Mouse (Mus musculus): ENCODE measurements at regions not wholly inside any gene's neighbourhood (a gene's known extent, or its start where the extent isn't known, plus 50 kb on each side); places are given as distances from the start of the nearest gene placed in this dataset.

DNA sequence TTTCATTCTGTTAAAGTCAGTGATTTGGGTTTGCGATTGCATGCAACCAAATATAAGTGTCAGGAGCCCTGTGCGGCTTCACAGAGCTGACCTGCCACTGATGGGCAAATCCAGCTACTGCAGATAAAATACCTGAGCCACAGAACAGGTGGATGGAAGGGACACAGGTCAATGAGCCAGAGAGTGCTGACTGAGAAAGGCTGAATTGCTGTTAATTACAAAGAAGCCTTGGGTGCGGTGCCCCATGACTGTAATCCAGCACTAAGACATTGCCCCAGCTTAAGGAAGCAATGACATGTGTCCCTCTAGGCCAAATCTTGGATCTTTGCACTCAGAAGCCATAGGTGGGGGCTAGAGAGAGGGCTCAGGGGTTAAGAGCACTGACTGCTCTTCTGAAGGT lies 401.7 kb downstream of the Med13l start:
- no peak for DNase-seq

DNA sequence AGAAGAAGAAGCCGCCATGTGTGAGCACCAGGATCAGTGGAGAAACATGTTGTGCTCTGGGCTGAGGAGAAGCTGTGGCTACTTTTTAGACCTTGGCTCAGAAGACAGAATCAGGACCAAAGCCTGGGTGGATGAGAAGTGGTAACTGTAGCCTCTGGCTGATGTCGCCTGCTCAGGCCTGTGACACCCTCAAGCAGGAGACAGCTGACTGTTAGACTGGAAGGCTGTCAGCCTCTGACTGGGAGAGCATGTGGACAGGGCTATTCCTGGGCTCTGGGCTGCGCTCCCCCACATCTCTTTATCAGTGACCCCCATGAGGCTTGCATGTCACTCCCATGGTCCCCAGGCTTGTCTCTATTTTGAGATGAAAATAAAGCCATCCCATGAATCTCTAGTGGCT lies 402.5 kb downstream of the Med13l start:
- intact Hi-C loops (cut with DNase I), result no loop called here

More for the DNA sequence above, 401.7 kb downstream of the Med13l start:
- intact Hi-C loops (cut with DNase I), result no loop called here

DNA sequence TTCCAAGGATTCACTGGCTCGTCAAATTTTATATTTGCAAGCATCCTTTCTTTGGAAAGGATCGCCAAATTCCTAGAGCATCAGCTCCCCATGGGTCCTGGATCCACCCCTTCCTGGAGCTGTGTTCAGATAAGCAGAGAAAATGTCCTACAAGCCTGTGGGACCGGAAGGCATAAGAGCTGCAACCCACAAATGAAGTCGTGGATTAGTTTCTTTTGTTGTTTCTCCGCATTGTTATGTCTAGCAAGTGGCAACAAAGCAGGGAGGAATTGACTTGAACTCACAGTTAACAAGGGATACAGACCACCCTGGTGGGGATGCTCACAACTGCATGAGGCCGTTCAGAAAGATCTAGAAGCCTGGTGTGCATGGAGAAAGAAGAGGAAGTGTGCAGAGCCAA lies 406.4 kb downstream of the Med13l start:
- intact Hi-C loops (cut with DNase I), result loop anchor here (5.0 kb wide), 1 partner anchor 705 kb away; the partner anchor contains the start of gene Tbx3
- DNase-seq, result no peak

More for the DNA sequence above, 402.5 kb downstream of the Med13l start:
- no peak for DNase-seq

DNA sequence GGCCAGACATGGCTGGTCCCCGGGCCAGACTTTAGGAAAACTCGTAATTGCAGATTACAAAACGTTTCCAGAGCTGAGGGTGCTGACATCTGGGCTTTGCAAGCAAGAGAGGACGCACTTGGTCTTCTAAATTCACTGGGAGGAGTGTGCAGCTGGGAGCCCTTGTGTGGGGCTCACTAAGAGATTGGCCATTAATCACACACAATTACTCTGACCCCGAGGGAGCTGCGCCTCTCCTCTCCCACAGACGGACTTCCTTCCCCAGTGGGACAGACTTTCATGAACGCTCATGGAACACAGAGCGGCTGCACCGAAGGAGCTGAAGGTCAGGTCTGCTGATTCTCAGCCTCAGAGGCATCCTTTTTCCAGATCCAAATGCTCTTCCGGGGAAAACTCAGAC lies 407.2 kb downstream of the Med13l start:
- intact Hi-C loops (cut with DNase I), result loop anchor here (5.0 kb wide), 1 partner anchor 705 kb away; the partner anchor contains the start of gene Tbx3
- DNase-seq, result peak; percentile 21 to 35

DNA sequence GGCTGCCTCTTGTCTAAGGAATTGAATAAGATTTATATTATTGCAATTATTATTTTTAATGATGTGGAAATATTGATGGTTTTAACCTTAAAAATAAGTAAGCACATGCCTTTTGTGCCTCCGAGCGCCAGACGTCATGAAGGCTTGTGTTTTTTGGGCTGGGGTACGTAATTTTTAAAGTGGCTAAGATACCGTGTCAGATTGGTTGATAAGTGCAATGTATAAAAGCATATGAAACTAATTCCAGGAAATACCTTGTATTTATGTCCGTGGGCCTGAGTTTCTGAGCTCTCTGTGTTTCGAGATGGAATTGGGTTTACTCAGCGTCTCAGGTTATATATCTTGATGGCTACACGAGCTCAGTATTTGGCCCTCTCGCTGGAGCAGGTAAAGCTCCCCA lies 414.7 kb downstream of the Med13l start:
- DNase-seq, result no peak
- intact Hi-C loops (cut with DNase I), result no loop called here

DNA sequence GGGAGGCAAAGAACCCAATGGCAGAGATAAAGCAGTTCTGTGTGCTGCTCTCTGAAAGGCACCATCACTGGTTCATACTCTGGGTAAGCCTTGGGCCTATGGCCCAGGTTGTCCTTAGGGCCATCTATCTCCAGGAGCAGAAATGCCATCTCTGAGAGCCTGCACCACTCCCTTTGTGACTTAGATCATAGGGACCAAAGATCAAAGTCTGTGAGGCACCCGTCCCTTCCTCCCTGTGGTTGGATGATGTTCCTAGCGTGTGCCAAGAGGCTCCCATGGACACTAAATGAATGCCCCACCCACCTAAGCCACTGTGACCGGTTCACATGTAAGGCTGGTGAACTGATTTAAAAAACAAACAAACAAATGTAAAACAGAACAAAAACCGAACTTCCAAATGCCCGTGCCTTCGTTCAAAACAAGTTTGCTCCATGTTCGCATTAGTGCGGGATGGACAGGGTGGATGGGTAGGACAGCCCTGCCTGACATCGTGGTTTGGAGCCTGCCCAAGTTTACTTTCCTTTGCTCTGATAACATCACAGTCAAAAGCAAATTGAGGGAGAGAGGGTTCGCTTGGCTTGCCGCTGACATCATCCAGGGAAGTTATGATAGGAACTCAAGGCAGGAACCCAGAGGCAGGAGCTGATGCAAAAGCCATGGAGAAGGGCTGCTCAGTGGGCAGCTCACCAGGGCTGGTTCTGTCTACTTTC lies 418.6 kb downstream of the Med13l start:
- intact Hi-C loops (cut with DNase I), result no loop called here

DNA sequence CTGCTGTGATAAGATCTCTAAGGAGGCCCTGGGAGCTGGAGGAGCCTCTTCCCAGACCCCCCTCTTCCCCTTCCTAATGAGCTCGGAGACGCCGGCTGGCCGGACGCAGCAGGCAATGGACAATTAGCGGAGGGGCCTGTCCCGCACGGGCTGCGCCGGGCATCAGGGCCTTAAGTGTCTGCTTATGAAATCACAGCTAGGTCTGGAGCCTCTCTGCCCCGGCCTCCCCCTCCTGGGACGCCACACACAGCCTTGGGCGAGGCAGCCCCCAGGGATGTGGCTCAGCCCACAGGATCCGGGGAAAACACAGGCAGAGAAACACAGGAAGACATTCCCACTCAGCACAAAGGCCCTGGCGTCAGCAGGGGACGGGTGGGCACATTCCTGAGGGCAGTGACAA lies 420.6 kb downstream of the Med13l start:
- intact Hi-C loops (cut with DNase I), result no loop called here
- DNase-seq, result peak; percentile 54 to 72

More for the DNA sequence above, 418.6 kb downstream of the Med13l start:
- DNase-seq, result no peak

DNA sequence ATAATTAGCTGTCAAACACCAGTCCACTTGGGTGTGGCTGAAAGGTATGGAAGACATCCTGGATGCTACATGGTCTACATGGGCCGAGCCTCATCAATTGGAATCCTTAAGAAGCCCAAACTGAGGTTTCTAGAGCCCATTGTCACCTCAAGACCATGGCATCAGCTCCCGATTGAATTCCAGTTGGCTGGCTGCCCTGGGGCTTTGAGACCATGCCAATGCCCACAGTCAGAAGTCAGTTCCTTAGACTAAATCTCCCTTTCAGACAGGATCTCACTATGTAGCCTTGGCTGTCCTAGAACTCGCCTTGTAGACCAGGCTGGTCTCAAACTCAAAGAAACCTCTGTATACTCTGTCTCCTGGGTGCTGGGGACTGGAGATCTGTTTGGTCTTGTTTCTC lies 423.8 kb downstream of the Med13l start:
- intact Hi-C loops (cut with DNase I), result no loop called here
- DNase-seq, result no peak

DNA sequence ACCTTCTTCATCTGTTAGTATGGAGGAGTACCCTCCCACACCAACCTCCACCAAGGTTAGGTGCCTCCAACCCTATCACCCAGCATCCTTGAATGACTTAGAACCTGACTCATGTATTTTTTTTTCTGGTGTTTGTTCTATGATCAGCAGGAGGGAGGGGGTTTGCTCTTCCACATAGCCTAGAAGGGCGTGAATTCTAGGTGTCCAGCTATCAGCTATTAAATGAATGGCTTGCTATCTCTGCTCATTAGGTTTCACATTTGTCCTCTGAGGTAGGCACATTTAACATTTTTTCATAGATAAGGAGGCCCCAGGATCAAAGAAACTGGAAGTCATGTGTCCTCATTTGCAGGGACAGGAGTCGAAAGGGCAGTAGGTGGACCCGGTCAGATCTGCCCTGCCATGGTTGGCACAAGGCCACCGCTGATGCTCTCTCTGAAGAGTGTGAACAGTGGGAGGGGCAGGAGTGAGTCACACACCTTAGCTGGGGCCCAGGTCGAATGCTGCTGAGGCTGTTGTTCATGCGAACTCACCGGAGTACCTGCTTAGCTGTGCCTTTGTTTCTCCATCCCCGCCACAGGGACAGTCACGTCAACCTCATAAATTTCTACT lies 424.4 kb downstream of the Med13l start:
- intact Hi-C loops (cut with DNase I), result loop anchor here (5.0 kb wide), 1 partner anchor 67 kb away; no protein-coding TSS in a partner anchor
- DNase-seq, result no peak

DNA sequence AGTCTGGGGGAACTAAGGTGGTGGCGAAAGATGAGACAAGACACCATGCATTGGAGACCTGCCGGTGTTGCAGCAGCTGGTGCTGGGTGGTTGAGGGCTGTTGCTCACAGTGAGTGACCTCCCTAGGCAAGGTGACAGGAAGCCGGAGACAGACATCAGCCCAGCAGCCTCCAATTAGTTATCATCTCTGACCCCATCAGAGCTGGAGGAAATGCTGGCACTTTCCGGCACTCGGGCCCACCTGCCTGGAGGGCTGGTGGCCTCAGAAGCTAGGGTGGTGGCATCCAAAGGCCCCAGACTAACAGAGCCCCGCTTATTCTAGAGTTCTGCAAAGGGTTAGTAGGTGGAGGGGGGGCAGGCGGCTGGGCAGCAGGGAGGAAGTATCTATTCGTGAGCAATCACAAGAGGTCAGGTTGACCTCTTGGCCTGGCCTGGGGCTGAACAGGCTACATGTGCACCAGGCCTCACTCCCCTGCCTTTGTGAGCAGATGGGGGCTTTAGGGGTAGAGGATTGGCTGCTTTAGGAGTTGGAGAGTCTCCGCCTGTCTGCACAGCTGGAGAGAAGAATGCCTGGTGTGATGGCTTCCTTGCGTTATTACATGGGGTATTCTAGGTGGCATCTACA lies 427.0 kb downstream of the Med13l start:
- DNase-seq, result no peak
- intact Hi-C loops (cut with DNase I), result loop anchor here (5.0 kb wide), 1 partner anchor 65 kb away; no protein-coding TSS in a partner anchor

DNA sequence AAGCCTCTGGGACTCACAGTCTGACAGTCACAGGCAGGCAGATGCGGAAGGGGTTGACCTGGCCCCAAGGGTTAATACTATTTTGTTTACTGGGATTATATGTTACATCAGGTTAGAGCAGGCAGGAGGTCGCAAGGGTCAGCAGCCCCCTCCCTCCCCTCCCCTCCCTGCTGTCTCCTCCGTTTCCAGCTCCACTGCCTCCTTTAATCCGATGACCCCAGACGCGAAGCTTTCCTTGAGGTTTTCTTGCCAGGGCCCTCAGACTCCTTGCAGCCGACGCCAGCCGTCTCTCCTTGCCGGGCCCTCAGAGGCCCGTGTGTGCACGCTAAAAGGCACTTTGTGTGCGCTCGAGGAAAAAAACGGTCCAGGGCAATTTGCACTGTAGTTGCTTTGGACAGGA lies 438.6 kb downstream of the Med13l start:
- no peak for DNase-seq
- intact Hi-C loops (cut with DNase I), result no loop called here

DNA sequence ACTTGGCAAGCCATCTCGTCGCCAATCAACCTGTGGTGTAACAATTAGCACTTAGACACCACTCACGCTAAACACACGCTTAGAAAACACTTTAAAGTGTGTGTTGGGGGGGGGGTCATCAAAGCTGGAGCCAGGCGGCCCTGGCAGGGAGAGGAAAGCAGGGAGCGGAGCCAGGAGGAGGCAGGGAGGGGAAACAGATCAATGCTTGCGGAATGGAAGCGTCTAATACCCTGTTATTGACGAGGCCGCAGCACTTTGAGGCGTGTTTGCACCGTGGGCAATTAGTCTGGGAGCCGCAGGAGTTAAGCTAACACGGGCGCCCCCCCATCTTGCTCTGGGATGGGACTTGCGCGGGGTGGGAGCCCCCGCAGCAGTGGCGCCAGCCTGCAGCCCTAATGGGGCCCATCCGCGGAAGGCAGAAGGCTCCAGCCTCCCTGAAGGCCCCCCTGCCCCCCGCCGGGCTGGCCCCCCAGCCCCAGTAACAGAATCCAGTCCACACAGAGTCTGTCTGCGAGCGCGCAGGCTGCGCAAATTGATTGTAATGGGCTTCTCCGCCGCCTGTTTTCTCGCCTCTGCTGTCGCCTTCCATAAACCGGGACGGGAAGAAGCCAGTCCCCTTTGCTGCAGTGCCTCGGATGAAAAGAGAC lies 445.5 kb downstream of the Med13l start:
- intact Hi-C loops (cut with DNase I), result no loop called here
- no peak for DNase-seq

DNA sequence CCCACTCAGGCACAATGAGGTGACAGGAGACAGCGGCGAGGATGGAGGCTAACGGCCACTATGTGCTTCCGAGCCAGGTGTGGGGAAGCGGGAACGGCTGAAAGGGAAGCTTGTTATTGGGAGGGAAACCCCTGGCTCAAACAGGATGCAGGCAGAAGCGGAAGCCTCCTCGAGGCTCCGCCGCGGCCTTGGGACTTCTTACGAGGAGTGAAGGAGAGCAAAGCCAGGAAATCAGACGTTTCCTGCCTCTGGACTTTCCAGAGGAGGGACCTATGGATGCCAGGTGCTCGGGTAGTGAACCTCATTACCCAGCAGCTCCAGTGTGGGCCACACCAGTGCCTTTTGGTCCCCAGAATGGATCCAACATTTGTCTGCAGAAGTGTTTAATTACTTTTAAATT lies 449.6 kb downstream of the Med13l start:
- intact Hi-C loops (cut with DNase I), result no loop called here

DNA sequence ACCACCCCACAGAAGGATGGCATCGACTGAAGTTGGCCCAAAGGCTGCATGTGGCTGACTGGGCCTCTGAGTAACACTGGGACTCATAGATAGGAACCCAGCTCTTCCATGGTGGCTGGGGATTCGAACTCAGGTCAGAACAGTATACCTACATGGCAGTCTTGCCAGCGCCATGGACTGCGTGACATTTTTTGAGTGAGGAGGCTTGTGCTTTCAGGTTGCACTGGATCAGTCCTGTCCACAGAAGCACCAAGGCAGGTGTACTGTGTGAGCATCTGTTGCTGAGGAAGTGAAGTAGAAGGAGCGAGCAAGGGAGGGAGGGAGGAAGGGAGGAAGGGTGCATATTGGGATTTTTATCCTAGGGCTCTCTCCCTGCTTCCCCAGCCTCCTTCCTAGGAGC lies 454.7 kb downstream of the Med13l start:
- no peak for DNase-seq
- intact Hi-C loops (cut with DNase I), result no loop called here

More for the DNA sequence above, 449.6 kb downstream of the Med13l start:
- DNase-seq, result no peak

DNA sequence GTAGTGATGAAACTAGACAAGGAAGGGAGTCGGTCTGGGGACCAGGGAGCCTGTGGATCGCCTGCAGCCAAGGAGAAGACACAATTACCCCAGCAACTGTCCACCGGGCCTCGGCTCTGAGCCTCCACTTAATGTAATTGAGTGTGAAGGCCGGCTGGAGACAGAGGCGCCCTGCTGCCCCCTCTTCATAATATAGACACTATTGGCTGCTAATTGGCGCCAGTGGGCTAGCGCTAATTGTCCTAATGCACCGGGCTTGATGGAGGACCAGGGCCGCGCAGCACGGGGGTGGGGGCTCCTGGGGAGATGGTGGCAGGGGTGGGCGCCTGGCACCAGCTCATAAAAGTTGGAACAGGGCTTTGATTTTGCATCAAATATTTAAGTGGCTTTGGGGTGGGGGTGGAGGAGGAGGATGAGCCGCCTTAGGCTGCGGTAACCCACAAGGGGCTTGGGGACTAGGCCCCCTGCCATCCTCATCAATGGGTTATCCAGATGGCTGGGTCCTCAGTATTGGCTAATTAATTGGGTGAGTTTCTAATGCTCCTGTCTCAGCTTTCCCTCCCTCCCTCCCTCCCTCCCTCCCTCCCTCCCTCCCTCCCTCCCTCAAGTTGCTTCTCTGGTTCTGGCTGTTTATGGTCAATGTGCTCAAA lies 455.3 kb downstream of the Med13l start:
- DNase-seq, result no peak
- intact Hi-C loops (cut with DNase I), result no loop called here

DNA sequence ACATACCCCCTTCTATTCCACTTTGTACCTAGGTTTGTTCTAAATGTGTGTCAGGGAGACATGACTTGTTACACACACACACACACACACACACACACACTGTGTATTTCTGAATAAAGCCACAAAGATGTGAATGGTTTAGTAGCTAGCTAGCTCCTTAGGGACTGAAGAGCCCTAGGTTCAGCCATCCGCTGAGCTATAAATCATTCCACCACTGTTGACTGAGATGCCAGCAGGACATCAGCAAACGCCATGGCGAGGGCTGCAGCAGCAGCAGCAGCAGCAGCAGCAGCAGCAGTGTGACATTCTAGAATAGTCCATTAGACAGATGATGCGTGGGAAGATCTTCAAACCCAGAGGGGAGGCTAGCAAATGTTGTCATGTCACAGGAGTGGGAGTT lies 455.9 kb downstream of the Med13l start:
- no peak for DNase-seq
- intact Hi-C loops (cut with DNase I), result no loop called here

DNA sequence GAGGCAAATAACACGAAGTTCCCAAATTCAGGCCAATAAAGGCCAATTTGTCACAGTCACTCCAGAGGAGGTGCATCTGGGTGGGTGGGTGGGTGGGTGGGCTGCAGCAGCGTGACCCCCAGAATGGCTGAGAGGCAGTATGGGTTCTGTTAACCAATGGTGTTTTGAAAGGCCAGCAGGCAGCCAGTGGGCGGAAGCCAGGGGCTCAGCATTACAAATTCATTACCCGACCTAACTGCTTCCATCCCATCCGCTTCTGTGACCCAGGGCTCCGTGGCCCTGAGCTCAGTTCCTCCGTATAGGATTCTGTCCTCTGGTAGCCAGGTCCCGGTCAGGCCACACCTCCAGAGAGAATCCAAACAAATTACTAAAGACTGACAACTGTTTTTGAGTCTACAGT lies 463.5 kb downstream of the Med13l start:
- DNase-seq, result no peak
- intact Hi-C loops (cut with DNase I), result no loop called here

DNA sequence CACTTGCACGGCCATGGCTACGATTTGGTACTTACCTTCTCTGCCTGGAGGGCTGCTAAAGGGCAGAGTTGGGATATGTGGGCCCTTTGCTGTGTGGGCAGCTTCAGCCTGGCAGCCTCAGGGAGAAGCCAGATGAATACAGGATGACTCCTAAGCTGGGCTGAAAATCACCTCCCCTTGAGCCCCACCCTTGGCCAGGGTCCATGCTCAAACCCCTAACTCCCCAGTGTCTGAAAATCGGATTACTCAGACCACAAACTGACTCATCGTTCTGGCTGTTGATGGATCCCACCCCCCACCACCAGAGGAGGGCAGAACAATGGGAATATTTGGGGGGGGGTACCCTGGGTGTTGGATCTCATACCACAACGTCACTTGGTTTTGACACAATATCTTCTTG lies 471.6 kb downstream of the Med13l start:
- intact Hi-C loops (cut with DNase I), result no loop called here
- no peak for DNase-seq

DNA sequence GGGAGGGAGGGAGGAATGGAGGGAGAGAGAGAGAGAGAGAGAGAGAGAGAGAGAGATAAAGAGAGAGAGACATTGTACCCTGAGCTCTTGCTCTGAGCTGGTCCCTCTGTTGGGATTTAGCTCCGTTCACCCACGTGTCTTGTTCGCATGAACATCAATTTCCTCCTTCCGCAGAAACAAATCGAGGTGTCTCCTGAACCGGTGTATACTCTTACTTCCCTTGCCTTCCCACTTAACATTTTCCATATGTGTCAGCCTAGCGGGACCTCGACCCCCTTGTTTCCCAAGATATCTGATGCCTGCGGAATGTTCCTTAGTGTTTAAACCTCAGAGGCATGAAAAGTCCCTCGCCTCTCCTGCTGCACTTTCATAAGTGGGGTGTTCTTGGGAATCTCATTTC lies 484.1 kb downstream of the Med13l start:
- intact Hi-C loops (cut with DNase I), result no loop called here
- DNase-seq, result no peak

DNA sequence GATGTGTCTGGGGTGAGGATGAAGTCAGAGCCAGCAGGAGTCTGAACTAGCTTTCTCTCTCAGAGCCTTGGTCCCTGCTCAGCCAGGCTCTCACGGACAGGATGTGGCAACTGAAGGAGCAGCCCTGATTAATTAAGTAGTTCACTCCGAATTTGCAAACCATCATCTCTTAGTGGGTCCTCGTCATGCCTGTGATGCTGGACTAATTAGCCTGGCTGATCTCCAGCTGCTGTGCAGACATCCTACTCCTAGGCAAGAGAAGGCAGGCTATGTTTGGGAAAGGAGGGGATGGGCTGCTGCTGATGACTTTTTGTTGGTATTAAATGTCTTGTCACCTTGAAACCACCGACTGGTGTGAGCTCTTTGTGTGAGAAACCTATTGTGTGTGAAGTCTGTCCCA lies 487.1 kb downstream of the Med13l start:
- intact Hi-C loops (cut with DNase I), result no loop called here
- no peak for DNase-seq

All from heart, postnatal 14 days (tissue).